Mouse (Mus musculus) right cerebral cortex, postnatal 10 days (tissue): Measurements from ENCODE around the gene Abr.

ENCODE experiments used
- DNase-seq, 2 experiments: peaks; one replicate each; pipeline ENCODE4 v3.0.0; 2021; ENCODE audit warnings: low spot score in 2 of 2

The Abr gene

DNA sequence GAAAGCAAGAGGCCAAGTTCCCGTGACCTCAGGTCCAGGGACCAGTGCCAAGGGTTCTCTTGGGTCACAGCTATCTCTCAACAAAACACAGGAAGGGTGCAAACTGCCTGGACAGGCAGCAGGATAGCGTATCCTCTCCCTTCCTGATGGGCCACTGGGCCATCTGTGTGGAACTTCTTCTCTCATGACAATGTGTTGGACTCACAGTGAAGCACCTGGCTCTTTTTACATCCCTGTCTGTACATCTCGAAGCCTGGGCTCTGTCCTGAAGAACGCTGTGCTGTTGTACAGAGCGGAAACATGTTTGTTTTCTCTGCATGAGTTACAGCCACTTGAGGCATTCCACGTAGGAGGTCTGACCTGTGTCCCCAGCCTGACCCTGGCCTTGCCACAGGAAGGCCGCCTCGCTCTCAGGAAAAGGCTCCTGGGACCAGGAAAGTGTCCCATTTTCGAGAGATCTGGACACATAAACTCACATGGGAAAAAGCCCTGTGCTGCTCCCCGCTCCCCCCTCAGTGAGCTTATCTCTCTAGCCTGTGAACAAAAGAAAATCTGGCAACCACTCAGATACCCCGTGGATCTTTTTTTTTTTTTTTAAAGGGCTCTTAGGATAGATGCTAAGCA, 242.1 kb downstream of the Abr start:
- no peak for DNase-seq

DNA sequence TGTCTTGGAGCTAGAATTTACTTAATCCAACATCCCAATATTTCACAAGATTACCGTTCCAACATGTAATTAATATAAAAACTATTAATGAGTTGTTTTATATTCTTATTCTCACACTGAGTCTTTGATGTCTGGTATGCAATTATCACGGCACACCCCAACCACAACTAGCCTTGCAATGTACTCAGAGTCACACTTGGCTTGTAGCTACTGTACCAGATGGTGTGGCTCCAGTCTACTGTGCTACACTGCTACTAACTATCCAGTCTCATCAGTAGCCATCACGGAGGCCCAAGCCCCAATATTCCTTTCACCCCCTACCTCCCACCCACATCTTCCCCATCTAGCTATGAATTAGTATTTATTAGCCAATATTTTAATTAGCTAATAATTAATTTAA, 245.7 kb downstream of the Abr start:
- DNase-seq = no peak

DNA sequence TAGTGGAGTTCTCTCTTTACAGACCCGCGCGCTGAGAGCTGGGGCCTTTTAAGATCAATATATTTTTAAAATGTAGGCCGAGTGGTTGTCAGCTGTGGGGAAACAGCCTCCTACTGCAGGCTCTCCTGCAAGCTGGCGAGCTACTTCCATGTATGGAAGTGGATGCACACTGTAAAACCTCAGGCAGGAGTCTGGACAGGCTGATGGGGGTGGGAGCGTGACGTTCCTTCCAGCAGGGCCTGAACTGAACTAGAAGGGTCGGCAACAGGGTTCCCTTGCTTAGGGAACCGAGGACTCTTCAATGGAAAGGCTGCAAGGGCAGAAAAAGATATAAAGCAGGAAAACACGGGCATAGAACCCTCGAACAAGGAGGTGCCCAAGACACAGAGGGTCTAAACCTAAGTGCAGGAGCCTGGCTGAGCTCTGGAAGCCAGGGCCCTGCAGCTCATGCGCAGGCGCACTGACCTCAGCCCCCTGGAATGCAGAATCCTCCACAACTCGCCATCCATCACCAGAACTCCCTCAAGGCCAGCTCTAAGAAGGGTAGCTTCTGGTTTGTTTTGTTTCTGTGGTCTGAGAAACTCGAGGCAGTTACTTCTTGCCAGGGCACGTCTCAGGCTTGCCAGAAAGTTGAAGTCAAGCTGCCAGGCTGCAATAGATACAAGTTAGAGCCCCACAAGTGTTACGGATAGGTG, 247.5 kb downstream of the Abr start:
- no peak for DNase-seq

DNA sequence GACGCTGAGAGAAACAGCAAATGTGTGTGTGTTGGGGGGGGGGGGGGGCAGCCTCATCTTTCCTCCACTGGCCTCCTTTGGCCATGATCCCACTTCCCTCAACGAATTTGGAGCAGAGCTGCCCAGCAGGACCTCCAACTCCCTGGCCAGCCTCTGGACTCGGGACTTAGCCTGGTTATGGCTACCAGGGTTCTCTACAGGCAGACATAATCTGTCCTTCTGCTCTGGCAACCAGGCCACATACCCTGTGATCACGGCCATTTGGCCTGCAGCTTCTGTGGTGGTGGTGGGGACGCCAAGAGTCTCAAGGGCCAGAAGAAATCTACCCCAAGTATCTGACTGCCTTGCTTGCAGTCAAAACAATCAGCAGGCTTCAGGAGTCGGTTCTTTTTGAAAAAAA, 249.6 kb downstream of the Abr start:
- DNase-seq = no peak

DNA sequence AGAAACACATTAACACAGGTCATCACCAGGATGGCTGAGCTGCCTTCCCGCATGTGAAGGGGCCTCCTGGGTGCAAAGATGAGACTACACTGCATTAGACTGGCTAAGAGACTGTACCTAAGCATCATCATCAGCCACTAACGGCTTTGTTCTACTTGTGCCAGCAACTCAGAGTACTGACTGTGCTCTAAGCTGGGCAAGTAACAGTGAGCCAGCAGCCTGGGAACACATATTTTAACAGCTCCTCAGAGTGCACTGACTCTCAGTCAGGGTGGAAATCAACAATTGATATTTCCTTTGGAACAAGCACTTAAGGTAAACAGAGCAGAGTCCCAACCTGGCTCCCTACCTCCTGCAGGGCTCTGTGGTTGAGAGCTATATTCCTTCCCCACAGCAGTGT, 250.0 kb downstream of the Abr start:
- no peak for DNase-seq

DNA sequence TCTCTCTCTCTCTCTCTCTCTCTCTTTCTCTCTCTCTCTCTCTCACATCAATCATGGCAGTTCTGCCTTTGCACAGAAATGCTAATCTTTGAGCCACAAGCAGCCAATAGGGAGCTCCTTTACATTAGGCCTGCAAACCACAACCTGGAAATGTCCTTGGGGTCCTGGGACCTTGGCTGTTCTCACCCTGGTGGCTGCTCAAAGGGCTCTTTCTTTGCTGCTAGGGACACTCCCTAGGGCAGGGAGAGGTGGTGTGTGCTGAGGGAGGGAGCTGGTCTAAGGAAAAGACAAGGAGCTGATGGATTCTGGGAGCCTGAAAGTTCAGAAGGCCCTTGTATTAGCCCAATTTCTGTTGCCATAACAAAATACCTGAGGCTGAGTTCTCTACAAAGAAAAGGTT, 251.6 kb downstream of the Abr start:
- no peak for DNase-seq
